Mouse (Mus musculus) kidney, adult 9 months (tissue): ENCODE measurements at regions not wholly inside any gene's neighbourhood (a gene's known extent, or its start where the extent isn't known, plus 50 kb on each side); places are given as distances from the start of the nearest gene placed in this dataset.
"Not testable (repeated sequence)": the region's sequence is repeated elsewhere in the genome, so short reads cannot be mapped to it uniquely, and the experiment has no call there.

ENCODE experiments used
- DNase-seq: peaks from one replicate; pipeline ENCODE4 v3.0.0; 2022

GRCm38 (mm10) chr12:47162624-47163151 is 344.0 kb upstream of the Nova1 start:
- no peak for DNase-seq

- no peak for DNase-seq
These were observed 341.9 kb upstream of the Nova1 start for GRCm38 (mm10) chr12:47160626-47161025.

- DNase-seq = not testable (repeated sequence)
These were observed 337.2 kb upstream of the Nova1 start for GRCm38 (mm10) chr12:47155916-47156315.

- DNase-seq = no peak
These were observed 321.9 kb upstream of the Nova1 start for GRCm38 (mm10) chr12:47140677-47141076.

- no peak for DNase-seq
These were observed 311.1 kb upstream of the Nova1 start for GRCm38 (mm10) chr12:47129821-47130220.

- DNase-seq = no peak
These were observed 309.9 kb upstream of the Nova1 start for GRCm38 (mm10) chr12:47128596-47128995.

- no peak for DNase-seq
These were observed 302.7 kb upstream of the Nova1 start for GRCm38 (mm10) chr12:47121426-47121825.

- no peak for DNase-seq
These were observed 298.8 kb upstream of the Nova1 start for GRCm38 (mm10) chr12:47117504-47117903.

- no peak for DNase-seq
These were observed 270.5 kb upstream of the Nova1 start for GRCm38 (mm10) chr12:47089234-47089633.

- DNase-seq = no peak
These were observed 256.2 kb upstream of the Nova1 start for GRCm38 (mm10) chr12:47074961-47075360.

- DNase-seq = no peak
These were observed 233.7 kb upstream of the Nova1 start for GRCm38 (mm10) chr12:47052474-47052873.

GRCm38 (mm10) chr12:47020810-47021348 is 202.2 kb upstream of the Nova1 start:
- DNase-seq = no peak

GRCm38 (mm10) chr12:46992343-46992742 is 173.6 kb upstream of the Nova1 start:
- DNase-seq = peak; percentile 2

- DNase-seq = no peak
These were observed 170.2 kb upstream of the Nova1 start for GRCm38 (mm10) chr12:46988972-46989371.

GRCm38 (mm10) chr12:46950223-46950779 is 131.6 kb upstream of the Nova1 start:
- DNase-seq = no peak

- no peak for DNase-seq
These were observed 127.0 kb upstream of the Nova1 start for GRCm38 (mm10) chr12:46945707-46946106.

- no peak for DNase-seq
These were observed 112.4 kb upstream of the Nova1 start for GRCm38 (mm10) chr12:46931086-46931485.

- DNase-seq = no peak
These were observed 98.6 kb upstream of the Nova1 start for GRCm38 (mm10) chr12:46917286-46917685.

GRCm38 (mm10) chr12:46878164-46878563 is 59.4 kb upstream of the Nova1 start:
- no peak for DNase-seq

GRCm38 (mm10) chr12:46870130-46870529 is 51.4 kb upstream of the Nova1 start:
- no peak for DNase-seq
